Mouse (Mus musculus): ENCODE measurements around the gene Gnaq. TPM values are rescaled to one million over a fixed set of nuclear protein-coding genes. Genes with fewer than 3 reads are reported as not detected.
"Not testable (repeated sequence)": the region's sequence is repeated elsewhere in the genome, so short reads cannot be mapped to it uniquely, and the experiment has no call there.

Gnaq gene
- polyA plus RNA-seq (2012; rRNA removed), result 7.7 and 8.1 TPM in 2 replicates

- DNase-seq, result no peak
- peaks cover 8% of the 10 kb centered on the region; the same call in 1 of the 2 replicates for H3K4me1 ChIP-seq (replicated peaks; ENCODE audit: control insufficient read depth, insufficient read depth, low read length)
- peak within 1 kb of the TSS; percentile 81 for H3K4me3 ChIP-seq (ENCODE audit: control insufficient read depth, insufficient read depth, low read length)
- no peak within 1 kb of the TSS for H3K27ac ChIP-seq (ENCODE audit: control insufficient read depth, insufficient read depth, low read length)
- TF ChIP-seq POLR2A (IDR thresholded peaks at IDR 0.05; ENCODE audit: control insufficient read depth, extremely low read depth, insufficient read depth, low read length, poor library complexity), result no peak
- no peak for TF ChIP-seq CTCF (IDR thresholded peaks at IDR 0.05; ENCODE audit: borderline replicate concordance, control insufficient read depth, extremely low read depth, insufficient read depth, low read length, poor library complexity)
- WGBS, result 18% methylated on average over 14 of the region's 14 CpGs
- H3K27me3 ChIP-seq (ENCODE audit: control insufficient read depth, insufficient read depth, low read length), result no peaks in the 10 kb centered on the region
- no peaks in the 10 kb centered on the region for H3K36me3 ChIP-seq (ENCODE audit: control insufficient read depth, insufficient read depth, low read length)
Observed at GRCm38 (mm10) chr19:16132791-16132864, at the start of gene Gnaq. Gene Gnaq, plus strand, starts transcription at chr19:16132831.

GRCm38 (mm10) chr19:16083981-16084630, 48.5 kb upstream of the Gnaq start:
- not testable (repeated sequence) for H3K4me1 ChIP-seq (replicated peaks; ENCODE audit: control insufficient read depth, insufficient read depth, low read length); H3K27me3 ChIP-seq (ENCODE audit: control insufficient read depth, insufficient read depth, low read length); H3K27ac ChIP-seq (ENCODE audit: control insufficient read depth, insufficient read depth, low read length); DNase-seq; H3K36me3 ChIP-seq (ENCODE audit: control insufficient read depth, insufficient read depth, low read length); H3K4me3 ChIP-seq (ENCODE audit: control insufficient read depth, insufficient read depth, low read length)
- 92% methylated on average over 21 of the region's 21 CpGs for WGBS

- H3K4me3 ChIP-seq (ENCODE audit: control insufficient read depth, insufficient read depth, low read length), result no peak overlapping the region
- no peak overlapping the region for H3K27ac ChIP-seq (ENCODE audit: control insufficient read depth, insufficient read depth, low read length)
- H3K27me3 ChIP-seq (ENCODE audit: control insufficient read depth, insufficient read depth, low read length), result no peaks in the 10 kb centered on the region
- no peak for DNase-seq
- H3K36me3 ChIP-seq (ENCODE audit: control insufficient read depth, insufficient read depth, low read length), result no peaks in the 10 kb centered on the region
- 90% methylated on average over 4 of the region's 4 CpGs for WGBS
- TF ChIP-seq POLR2A (IDR thresholded peaks at IDR 0.05; ENCODE audit: control insufficient read depth, extremely low read depth, insufficient read depth, low read length, poor library complexity) (no peak), CTCF (IDR thresholded peaks at IDR 0.05; ENCODE audit: borderline replicate concordance, control insufficient read depth, extremely low read depth, insufficient read depth, low read length, poor library complexity) (no peak)
- H3K4me1 ChIP-seq (replicated peaks; ENCODE audit: control insufficient read depth, insufficient read depth, low read length), result no peaks in the 10 kb centered on the region
Observed at GRCm38 (mm10) chr19:16085248-16085647, 47.4 kb upstream of the Gnaq start.

GRCm38 (mm10) chr19:16086154-16086553, 46.5 kb upstream of the Gnaq start:
- Histone ChIP-seq H3K36me3 (ENCODE audit: control insufficient read depth, insufficient read depth, low read length) (no peaks in the 10 kb centered on the region), H3K4me1 (replicated peaks; ENCODE audit: control insufficient read depth, insufficient read depth, low read length) (no peaks in the 10 kb centered on the region), H3K27ac (ENCODE audit: control insufficient read depth, insufficient read depth, low read length) (no peak overlapping the region), H3K4me3 (ENCODE audit: control insufficient read depth, insufficient read depth, low read length) (no peak overlapping the region), H3K27me3 (ENCODE audit: control insufficient read depth, insufficient read depth, low read length) (no peaks in the 10 kb centered on the region)
- TF ChIP-seq POLR2A (IDR thresholded peaks at IDR 0.05; ENCODE audit: control insufficient read depth, extremely low read depth, insufficient read depth, low read length, poor library complexity) (no peak), CTCF (IDR thresholded peaks at IDR 0.05; ENCODE audit: borderline replicate concordance, control insufficient read depth, extremely low read depth, insufficient read depth, low read length, poor library complexity) (no peak)
- no peak for DNase-seq

- DNase-seq, result no peak
- no peaks in the 10 kb centered on the region for H3K27me3 ChIP-seq (ENCODE audit: control insufficient read depth, insufficient read depth, low read length)
- H3K27ac ChIP-seq (ENCODE audit: control insufficient read depth, insufficient read depth, low read length), result no peak overlapping the region
- H3K4me1 ChIP-seq (replicated peaks; ENCODE audit: control insufficient read depth, insufficient read depth, low read length), result no peaks in the 10 kb centered on the region
- no peaks in the 10 kb centered on the region for H3K36me3 ChIP-seq (ENCODE audit: control insufficient read depth, insufficient read depth, low read length)
- no peak overlapping the region for H3K4me3 ChIP-seq (ENCODE audit: control insufficient read depth, insufficient read depth, low read length)
- no peak for TF ChIP-seq POLR2A (IDR thresholded peaks at IDR 0.05; ENCODE audit: control insufficient read depth, extremely low read depth, insufficient read depth, low read length, poor library complexity)
- TF ChIP-seq CTCF (IDR thresholded peaks at IDR 0.05; ENCODE audit: borderline replicate concordance, control insufficient read depth, extremely low read depth, insufficient read depth, low read length, poor library complexity), result no peak
Observed at GRCm38 (mm10) chr19:16086581-16086980, 46.0 kb upstream of the Gnaq start.

GRCm38 (mm10) chr19:16087391-16087790, 45.2 kb upstream of the Gnaq start:
- no peak for TF ChIP-seq POLR2A (IDR thresholded peaks at IDR 0.05; ENCODE audit: control insufficient read depth, extremely low read depth, insufficient read depth, low read length, poor library complexity)
- no peak for TF ChIP-seq CTCF (IDR thresholded peaks at IDR 0.05; ENCODE audit: borderline replicate concordance, control insufficient read depth, extremely low read depth, insufficient read depth, low read length, poor library complexity)
- Histone ChIP-seq H3K27me3 (ENCODE audit: control insufficient read depth, insufficient read depth, low read length) (no peaks in the 10 kb centered on the region), H3K27ac (ENCODE audit: control insufficient read depth, insufficient read depth, low read length) (no peak overlapping the region), H3K4me1 (replicated peaks; ENCODE audit: control insufficient read depth, insufficient read depth, low read length) (no peaks in the 10 kb centered on the region), H3K36me3 (ENCODE audit: control insufficient read depth, insufficient read depth, low read length) (no peaks in the 10 kb centered on the region), H3K4me3 (ENCODE audit: control insufficient read depth, insufficient read depth, low read length) (no peak overlapping the region)
- no peak for DNase-seq

- Histone ChIP-seq H3K4me3 (ENCODE audit: control insufficient read depth, insufficient read depth, low read length) (no peak overlapping the region), H3K4me1 (replicated peaks; ENCODE audit: control insufficient read depth, insufficient read depth, low read length) (no peaks in the 10 kb centered on the region), H3K36me3 (ENCODE audit: control insufficient read depth, insufficient read depth, low read length) (no peaks in the 10 kb centered on the region), H3K27ac (ENCODE audit: control insufficient read depth, insufficient read depth, low read length) (no peak overlapping the region), H3K27me3 (ENCODE audit: control insufficient read depth, insufficient read depth, low read length) (no peaks in the 10 kb centered on the region)
- TF ChIP-seq CTCF (IDR thresholded peaks at IDR 0.05; ENCODE audit: borderline replicate concordance, control insufficient read depth, extremely low read depth, insufficient read depth, low read length, poor library complexity), result no peak
- no peak for TF ChIP-seq POLR2A (IDR thresholded peaks at IDR 0.05; ENCODE audit: control insufficient read depth, extremely low read depth, insufficient read depth, low read length, poor library complexity)
- DNase-seq, result no peak
- WGBS, result 94% methylated on average over 4 of the region's 4 CpGs
Observed at GRCm38 (mm10) chr19:16093616-16094015, 39.0 kb upstream of the Gnaq start.

Measured in thymus, adult 2 months (tissue).